Mouse (Mus musculus): ENCODE data around the gene Cd19.

DNA sequence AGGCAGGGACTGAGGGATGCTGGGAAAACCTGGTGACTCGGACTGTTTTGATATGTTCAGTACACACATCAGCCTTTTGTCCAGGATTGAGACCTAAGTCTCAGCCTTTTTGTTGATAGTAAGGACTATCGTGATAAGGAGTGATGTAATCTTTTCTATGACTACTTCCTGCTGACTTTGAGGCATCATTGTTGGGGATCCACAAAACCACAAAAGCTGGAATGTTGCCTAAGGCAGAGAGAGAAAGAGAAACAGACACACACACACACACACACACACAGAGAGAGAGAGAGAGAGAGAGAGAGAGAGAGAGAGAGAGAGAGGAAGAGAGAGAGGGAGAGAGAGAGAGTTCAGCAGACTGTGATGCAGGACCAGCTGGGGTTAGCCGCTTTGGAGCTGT is 3.8 kb upstream of the Cd19 start:
- no peak for TF ChIP-seq CTCF (conservative IDR thresholded peaks at IDR 0.05 in 1 of 2, IDR thresholded peaks at IDR 0.05 in 1 of 2; ENCODE audit: low read depth in 2 of 2, low read length in 2 of 2)
- TF ChIP-seq UBTF (IDR thresholded peaks at IDR 0.05; ENCODE audit: low read depth, low read length): no peak
- TF ChIP-seq SIN3A (IDR thresholded peaks at IDR 0.05; ENCODE audit: low read length): no peak
- no peak for TF ChIP-seq GABPA (IDR thresholded peaks at IDR 0.05; ENCODE audit: insufficient replicate concordance, low read depth, low read length)
